Mouse (Mus musculus) layer of hippocampus, postnatal 36 days (tissue): ENCODE results near the gene Smc2. TPM values are rescaled to one million over a fixed set of nuclear protein-coding genes. Genes with fewer than 3 reads are reported as not detected.
"Not testable (repeated sequence)": the region's sequence is repeated elsewhere in the genome, so short reads cannot be mapped to it uniquely, and the experiment has no call there.

ENCODE experiments used
- DNase-seq, 2 experiments: peaks; one replicate each; pipeline ENCODE4 v3.0.0; 2022
- total RNA-seq, 2 experiments: library from RNA; stranded (reverse); gene quantifications; 2 replicates each; pipeline ENCODE4 v1.2.3; 2021

Smc2 gene
- total RNA-seq, result 10 to 100 TPM; 10.2 to 10.9 TPM

- DNase-seq, result peak; percentile 88 to 89
Observed at GRCm38 (mm10) chr4:52438886-52439664, at the start of gene Smc2. Gene Smc2, plus strand, starts transcription at chr4:52439243.

- DNase-seq, result no peak
Observed at GRCm38 (mm10) chr4:52411587-52411986, 27.5 kb upstream of the Smc2 start.

- DNase-seq, result no peak
Observed at GRCm38 (mm10) chr4:52423653-52424052, 15.4 kb upstream of the Smc2 start.

GRCm38 (mm10) chr4:52429310-52430198, 9.5 kb upstream of the Smc2 start:
- no peak for DNase-seq

GRCm38 (mm10) chr4:52435551-52435950, 3.5 kb upstream of the Smc2 start:
- DNase-seq, result not testable (repeated sequence)

- no peak for DNase-seq
Observed at GRCm38 (mm10) chr4:52438371-52438885, 615 bp upstream of the Smc2 start.

GRCm38 (mm10) chr4:52459726-52460125, 20.7 kb downstream of the Smc2 start:
- no peak for DNase-seq

GRCm38 (mm10) chr4:52461321-52461720, 22.3 kb downstream of the Smc2 start:
- peak; percentile 45 to 49 for DNase-seq

GRCm38 (mm10) chr4:52473431-52473830, 34.4 kb downstream of the Smc2 start:
- DNase-seq, result no peak

- DNase-seq, result no peak
Observed at GRCm38 (mm10) chr4:52487486-52487885, 48.4 kb downstream of the Smc2 start.

- not testable (repeated sequence) for DNase-seq
Observed at GRCm38 (mm10) chr4:52497144-52497543, 58.1 kb downstream of the Smc2 start, which contains the start of gene Vma21-ps. Gene Vma21-ps, minus strand, starts transcription at chr4:52497244.

GRCm38 (mm10) chr4:52517580-52517979, 78.5 kb downstream of the Smc2 start:
- no peak for DNase-seq

GRCm38 (mm10) chr4:52519301-52519700, 80.3 kb downstream of the Smc2 start:
- peak in 1 of 2 experiments; percentile 24 for DNase-seq

- DNase-seq, result no peak
Observed at GRCm38 (mm10) chr4:52526464-52526863, 87.4 kb downstream of the Smc2 start.

GRCm38 (mm10) chr4:52530636-52531035, 91.6 kb downstream of the Smc2 start:
- DNase-seq, result no peak

Other genes starting within 250 kb of the Smc2 start
- gene Vma21-ps, start 58.0 kb downstream of the Smc2 start, total RNA-seq, result not detected
- gene Toporsl, start 157.0 kb downstream of the Smc2 start, total RNA-seq, result not detected